Mouse (Mus musculus): Measurements from ENCODE around the gene Lbx2. TPM values are rescaled to one million over a fixed set of nuclear protein-coding genes. Genes with fewer than 3 reads are reported as not detected.

Gene Lbx2
- polyA plus RNA-seq, 1 experiment from 2014 or later, result 0.73 TPM

DNA sequence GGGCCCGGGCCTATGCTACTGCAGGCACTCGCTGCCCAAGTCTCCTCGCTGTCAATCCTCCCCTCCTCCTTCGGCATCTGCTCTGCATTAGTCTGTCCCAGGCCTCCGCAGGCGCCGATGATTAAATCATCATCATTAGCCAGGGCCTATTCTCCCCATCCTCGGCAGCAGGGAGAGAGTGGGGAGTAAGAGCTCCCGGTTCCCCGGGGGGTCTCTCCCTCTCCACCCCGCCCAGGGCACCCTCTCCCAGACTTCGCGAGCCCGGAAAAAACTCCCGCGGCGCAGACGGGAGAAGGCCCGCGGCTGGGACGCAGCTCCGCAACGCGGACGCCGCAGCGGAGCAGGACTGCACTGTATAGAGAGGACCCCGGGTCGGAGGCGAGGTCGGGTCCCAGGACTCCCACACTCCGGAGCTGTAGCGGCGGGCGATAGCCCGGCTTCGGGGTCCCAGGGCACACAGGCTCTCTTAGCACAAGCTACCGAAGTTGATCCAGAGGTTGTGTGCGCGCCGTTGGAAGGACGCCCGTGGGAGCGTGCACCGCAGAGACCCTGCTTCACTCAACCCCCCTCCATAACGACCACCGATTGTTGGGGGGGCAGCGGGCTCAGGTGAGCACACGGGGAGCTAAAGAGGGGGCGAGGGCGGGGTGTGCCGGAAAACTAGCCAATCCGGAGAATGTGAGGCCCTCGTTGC is 8.4 kb upstream of the Lbx2 start, which contains the start of gene Pcgf1:
TSS of gene Pcgf1 (plus strand) at position 240 of the 694 bp plus-strand sequence.
- H3K4me2 ChIP-seq (ENCODE audit: low read depth, low read length), result peak within 1 kb of the TSS; percentile 75
- H3K9ac ChIP-seq (replicated peaks; ENCODE audit: low read length), result peak within 1 kb of the TSS; percentile 63
- H3K9me3 ChIP-seq (replicated peaks; ENCODE audit: control insufficient read depth, low read length), result no peaks in the 10 kb centered on the region
- H3K27me3 ChIP-seq (ENCODE audit: control insufficient read depth, insufficient read depth, low read length), result peaks cover 14% of the 10 kb centered on the region
- peak within 1 kb of the TSS; percentile 71 for H3K27ac ChIP-seq (replicated peaks; ENCODE audit: low read depth, low read length)
- H3K4me1 ChIP-seq (ENCODE audit: control insufficient read depth, insufficient read depth, low read length), result no peaks in the 10 kb centered on the region
- H3K36me3 ChIP-seq (replicated peaks; ENCODE audit: control insufficient read depth, insufficient read depth, low read depth, low read length), result no peaks in the 10 kb centered on the region
- under 1% methylated on average over 54 of the region's 54 CpGs for WGBS
- peak; percentile 84 for ATAC-seq (replicated peaks; ENCODE audit: insufficient number of reproducible peaks, low FRiP score, low TSS enrichment, low read depth)
- DNase-seq (ENCODE audit: low spot score), result peak; percentile 100
- H3K4me3 ChIP-seq (ENCODE audit: low read depth, low read length), result peak within 1 kb of the TSS; percentile 45

DNA sequence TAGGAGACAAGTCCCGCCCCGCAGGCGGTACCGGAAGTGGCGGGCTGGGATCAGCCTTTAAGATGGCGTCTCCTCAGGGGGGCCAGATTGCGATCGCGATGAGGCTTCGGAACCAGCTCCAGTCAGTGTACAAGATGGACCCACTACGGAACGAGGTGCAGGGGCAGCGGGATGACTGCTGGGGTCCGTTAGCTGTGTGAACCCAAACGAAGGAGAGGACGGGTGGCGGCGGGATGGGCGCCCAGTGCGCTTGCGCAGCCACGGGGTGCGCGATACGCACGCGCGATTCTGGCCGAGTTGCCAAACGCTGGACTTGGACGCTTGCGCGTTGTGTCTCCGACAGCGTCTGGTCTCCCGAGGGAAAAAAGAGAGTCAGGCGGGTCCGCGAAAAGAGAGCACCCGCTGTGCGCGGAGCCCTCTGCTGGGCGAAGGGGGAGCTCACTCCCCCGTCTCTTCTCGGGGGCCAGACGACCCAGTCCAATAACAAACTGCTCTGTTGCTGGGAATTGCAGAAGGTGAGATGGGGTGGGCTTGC is 7.8 kb upstream of the Lbx2 start:
- peak overlapping the region; percentile 71 for H3K27ac ChIP-seq (replicated peaks; ENCODE audit: low read depth, low read length)

DNA sequence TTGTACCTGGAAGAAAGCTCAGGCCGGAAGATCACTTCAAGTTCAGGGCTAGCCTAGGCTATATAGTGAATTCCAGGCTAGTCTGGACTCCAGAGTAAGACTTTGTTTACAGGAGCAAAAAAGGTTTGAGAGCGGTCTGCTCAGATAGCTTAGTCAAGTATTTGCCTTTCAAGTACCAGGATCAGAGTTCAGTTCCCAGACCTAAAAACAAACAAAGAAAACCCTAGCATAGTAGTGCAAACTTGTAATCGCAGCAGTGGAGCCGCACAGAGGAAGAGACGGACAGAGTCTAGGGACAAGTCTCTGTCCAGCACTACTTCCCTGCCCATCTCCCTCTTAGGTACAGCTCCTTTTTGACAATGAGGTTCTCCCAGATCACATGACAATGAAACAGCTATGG is 6.0 kb upstream of the Lbx2 start:
- no peak for DNase-seq (ENCODE audit: low spot score)
- WGBS, result 94% methylated on average over 5 of the region's 5 CpGs

More for the DNA sequence above, 7.8 kb upstream of the Lbx2 start:
- no peaks in the 10 kb centered on the region for H3K36me3 ChIP-seq (replicated peaks; ENCODE audit: control insufficient read depth, insufficient read depth, low read depth, low read length)
- H3K9ac ChIP-seq (replicated peaks; ENCODE audit: low read length), result peak overlapping the region; percentile 63
- DNase-seq (ENCODE audit: low spot score) (peak; percentile 93), ATAC-seq (replicated peaks; ENCODE audit: insufficient number of reproducible peaks, low FRiP score, low TSS enrichment, low read depth) (peak; percentile 82)
- peaks cover 18% of the 10 kb centered on the region for H3K27me3 ChIP-seq (ENCODE audit: control insufficient read depth, insufficient read depth, low read length)
- no peaks in the 10 kb centered on the region for H3K9me3 ChIP-seq (replicated peaks; ENCODE audit: control insufficient read depth, low read length)
- WGBS, result 0% methylated on average over 38 of the region's 46 CpGs
- H3K4me1 ChIP-seq (ENCODE audit: control insufficient read depth, insufficient read depth, low read length), result no peaks in the 10 kb centered on the region
- peak overlapping the region; percentile 65 for H3K4me2 ChIP-seq (ENCODE audit: low read depth, low read length)
- peak overlapping the region; percentile 45 for H3K4me3 ChIP-seq (ENCODE audit: low read depth, low read length)

DNA sequence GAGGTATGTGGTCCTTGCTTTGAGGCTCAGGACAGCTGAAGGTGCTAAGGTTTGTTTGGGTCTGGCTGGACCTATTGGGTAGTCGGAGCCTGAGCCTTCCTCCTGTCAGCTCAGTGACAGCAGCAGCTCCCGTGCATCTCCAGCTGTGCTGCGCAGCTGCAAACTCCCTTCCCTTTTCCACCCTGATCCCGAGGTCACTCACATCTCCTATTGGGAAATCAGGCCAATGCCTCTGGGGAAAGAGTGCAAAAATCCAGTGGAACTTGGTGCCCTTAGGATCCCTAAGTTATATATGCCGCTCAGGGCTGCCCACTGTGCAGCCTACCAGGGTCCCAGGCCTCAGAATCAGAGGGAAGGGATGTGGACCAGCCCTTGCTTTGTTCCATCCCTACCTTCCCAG is 2.7 kb upstream of the Lbx2 start:
- peaks cover 8% of the 10 kb centered on the region for H3K4me1 ChIP-seq (ENCODE audit: control insufficient read depth, insufficient read depth, low read length)
- no peak overlapping the region for H3K4me3 ChIP-seq (ENCODE audit: low read depth, low read length)
- DNase-seq (ENCODE audit: low spot score), result no peak
- peak overlapping the region; percentile 13 for H3K9ac ChIP-seq (replicated peaks; ENCODE audit: low read length)
- H3K36me3 ChIP-seq (replicated peaks; ENCODE audit: control insufficient read depth, insufficient read depth, low read depth, low read length), result no peaks in the 10 kb centered on the region
- H3K9me3 ChIP-seq (replicated peaks; ENCODE audit: control insufficient read depth, low read length), result no peaks in the 10 kb centered on the region
- H3K27ac ChIP-seq (replicated peaks; ENCODE audit: low read depth, low read length), result peak overlapping the region; percentile 35; the same call in 1 of the 2 replicates
- peaks cover 57% of the 10 kb centered on the region for H3K27me3 ChIP-seq (ENCODE audit: control insufficient read depth, insufficient read depth, low read length)
- H3K4me2 ChIP-seq (ENCODE audit: low read depth, low read length), result no peak overlapping the region; the same call in 1 of the 2 replicates
- ATAC-seq (replicated peaks; ENCODE audit: insufficient number of reproducible peaks, low FRiP score, low TSS enrichment, low read depth), result no peak
- WGBS, result 6% methylated on average over 5 of the region's 5 CpGs

More for the DNA sequence above, 6.0 kb upstream of the Lbx2 start:
- no peak overlapping the region for H3K4me2 ChIP-seq (ENCODE audit: low read depth, low read length)
- no peak overlapping the region for H3K9ac ChIP-seq (replicated peaks; ENCODE audit: low read length)
- H3K9me3 ChIP-seq (replicated peaks; ENCODE audit: control insufficient read depth, low read length), result no peaks in the 10 kb centered on the region
- H3K27me3 ChIP-seq (ENCODE audit: control insufficient read depth, insufficient read depth, low read length), result peaks cover 26% of the 10 kb centered on the region
- no peak overlapping the region for H3K27ac ChIP-seq (replicated peaks; ENCODE audit: low read depth, low read length)
- ATAC-seq (replicated peaks; ENCODE audit: insufficient number of reproducible peaks, low FRiP score, low TSS enrichment, low read depth), result no peak
- no peak overlapping the region for H3K4me3 ChIP-seq (ENCODE audit: low read depth, low read length)
- H3K4me1 ChIP-seq (ENCODE audit: control insufficient read depth, insufficient read depth, low read length), result peaks cover 8% of the 10 kb centered on the region
- H3K36me3 ChIP-seq (replicated peaks; ENCODE audit: control insufficient read depth, insufficient read depth, low read depth, low read length), result no peaks in the 10 kb centered on the region

DNA sequence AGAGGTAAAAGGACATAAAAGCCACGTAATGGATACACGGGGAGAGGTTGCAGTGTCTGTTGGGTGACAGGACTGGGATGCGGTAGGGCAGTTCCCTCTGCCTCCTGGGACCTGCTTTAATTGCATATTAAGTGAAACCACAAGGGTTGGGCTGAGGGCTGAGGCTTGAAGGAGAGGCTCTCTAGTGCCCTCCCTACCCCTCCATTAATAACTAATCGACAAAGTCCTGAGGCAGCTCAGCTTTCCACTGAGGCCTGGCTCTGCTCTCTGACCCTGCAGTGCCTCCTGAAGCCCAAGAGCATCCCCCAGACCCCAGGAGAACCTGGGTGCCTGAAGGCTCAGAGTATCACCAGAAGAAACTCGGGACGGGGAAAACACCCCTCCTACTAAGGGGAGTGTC is 1.7 kb upstream of the Lbx2 start:
- no peak for DNase-seq (ENCODE audit: low spot score)
- H3K4me2 ChIP-seq (ENCODE audit: low read depth, low read length), result no peak overlapping the region
- no peaks in the 10 kb centered on the region for H3K9me3 ChIP-seq (replicated peaks; ENCODE audit: control insufficient read depth, low read length)
- peaks cover 8% of the 10 kb centered on the region for H3K4me1 ChIP-seq (ENCODE audit: control insufficient read depth, insufficient read depth, low read length)
- H3K9ac ChIP-seq (replicated peaks; ENCODE audit: low read length), result no peak overlapping the region
- no peak overlapping the region for H3K4me3 ChIP-seq (ENCODE audit: low read depth, low read length)
- H3K27ac ChIP-seq (replicated peaks; ENCODE audit: low read depth, low read length), result no peak overlapping the region
- 4% methylated on average over 6 of the region's 6 CpGs for WGBS
- H3K36me3 ChIP-seq (replicated peaks; ENCODE audit: control insufficient read depth, insufficient read depth, low read depth, low read length), result no peaks in the 10 kb centered on the region
- peaks cover 62% of the 10 kb centered on the region for H3K27me3 ChIP-seq (ENCODE audit: control insufficient read depth, insufficient read depth, low read length)
- ATAC-seq (replicated peaks; ENCODE audit: insufficient number of reproducible peaks, low FRiP score, low TSS enrichment, low read depth), result 0 out of 2 replicates have a peak, but pooled peaks have one; percentile 5

DNA sequence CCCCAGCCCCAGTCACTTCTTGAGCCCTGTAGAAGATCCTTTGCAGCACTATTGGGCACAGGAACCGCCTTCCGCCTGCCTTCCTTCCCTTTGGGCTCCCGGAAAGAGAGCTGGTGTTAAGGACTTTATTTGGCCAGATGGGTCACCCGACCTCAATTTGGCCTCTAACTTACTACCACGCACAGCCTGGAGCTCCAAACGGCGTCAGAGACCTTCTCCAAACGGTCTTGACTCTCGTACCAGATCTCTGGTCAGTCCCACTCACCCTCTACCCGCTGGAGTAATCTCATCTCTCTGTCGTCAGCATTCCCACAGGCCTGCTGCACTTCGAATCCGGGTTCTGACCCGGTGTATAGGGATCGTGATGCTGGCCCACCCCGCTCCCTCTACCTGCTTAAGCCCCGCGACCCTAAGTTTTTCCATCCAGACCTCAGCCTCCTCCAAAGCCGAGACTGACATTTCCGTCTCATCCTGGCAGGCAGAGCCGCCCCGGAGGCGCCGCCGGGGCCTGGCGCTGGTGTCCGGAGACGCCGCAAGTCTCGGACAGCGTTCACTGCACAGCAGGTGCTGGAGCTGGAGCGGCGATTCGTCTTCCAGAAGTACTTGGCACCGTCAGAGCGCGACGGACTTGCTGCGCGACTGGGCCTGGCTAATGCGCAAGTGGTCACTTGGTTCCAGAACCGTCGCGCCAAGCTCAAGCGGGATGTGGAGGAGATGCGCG is 1.2 kb downstream of the Lbx2 start:
- peaks cover 71% of the 10 kb centered on the region for H3K27me3 ChIP-seq (ENCODE audit: control insufficient read depth, insufficient read depth, low read length)

DNA sequence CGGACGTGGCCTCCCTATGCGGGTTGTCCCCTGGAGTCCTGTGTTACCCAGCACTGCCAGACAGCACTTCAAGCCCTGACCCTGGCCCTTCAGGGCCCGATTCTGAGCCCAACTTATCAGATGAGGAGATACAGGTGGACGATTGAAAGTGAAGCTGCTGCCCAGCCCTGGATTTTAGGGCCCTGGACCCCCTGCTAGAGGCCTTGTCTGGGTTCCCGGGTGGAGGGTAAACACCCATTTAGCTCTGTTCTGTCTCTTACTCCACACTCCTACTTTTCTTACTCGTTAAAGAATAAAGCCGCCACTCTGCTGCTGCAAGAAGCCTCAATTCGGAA is 1.7 kb downstream of the Lbx2 start:
- H3K9me3 ChIP-seq (replicated peaks; ENCODE audit: control insufficient read depth, low read length), result no peaks in the 10 kb centered on the region
- no peak overlapping the region for H3K27ac ChIP-seq (replicated peaks; ENCODE audit: low read depth, low read length)
- ATAC-seq (replicated peaks; ENCODE audit: insufficient number of reproducible peaks, low FRiP score, low TSS enrichment, low read depth) (no peak), DNase-seq (ENCODE audit: low spot score) (no peak)
- H3K36me3 ChIP-seq (replicated peaks; ENCODE audit: control insufficient read depth, insufficient read depth, low read depth, low read length), result no peaks in the 10 kb centered on the region
- H3K9ac ChIP-seq (replicated peaks; ENCODE audit: low read length), result no peak overlapping the region; the same call in 1 of the 2 replicates
- peaks cover 8% of the 10 kb centered on the region for H3K4me1 ChIP-seq (ENCODE audit: control insufficient read depth, insufficient read depth, low read length)
- WGBS, result 6% methylated on average over 9 of the region's 9 CpGs
- H3K27me3 ChIP-seq (ENCODE audit: control insufficient read depth, insufficient read depth, low read length), result peaks cover 67% of the 10 kb centered on the region
- no peak overlapping the region for H3K4me3 ChIP-seq (ENCODE audit: low read depth, low read length)
- peak overlapping the region; percentile 27 for H3K4me2 ChIP-seq (ENCODE audit: low read depth, low read length)

More for the DNA sequence above, 1.2 kb downstream of the Lbx2 start:
- 1% methylated on average over 47 of the region's 47 CpGs for WGBS
- H3K9me3 ChIP-seq (replicated peaks; ENCODE audit: control insufficient read depth, low read length), result no peaks in the 10 kb centered on the region
- peaks cover 8% of the 10 kb centered on the region for H3K4me1 ChIP-seq (ENCODE audit: control insufficient read depth, insufficient read depth, low read length)
- peak overlapping the region; percentile 27 for H3K4me2 ChIP-seq (ENCODE audit: low read depth, low read length)
- no peak overlapping the region; the same call in 1 of the 2 replicates for H3K9ac ChIP-seq (replicated peaks; ENCODE audit: low read length)
- H3K4me3 ChIP-seq (ENCODE audit: low read depth, low read length), result peak overlapping the region; percentile 21
- no peak overlapping the region for H3K27ac ChIP-seq (replicated peaks; ENCODE audit: low read depth, low read length)
- no peak for ATAC-seq (replicated peaks; ENCODE audit: insufficient number of reproducible peaks, low FRiP score, low TSS enrichment, low read depth)
- no peak for DNase-seq (ENCODE audit: low spot score)
- H3K36me3 ChIP-seq (replicated peaks; ENCODE audit: control insufficient read depth, insufficient read depth, low read depth, low read length), result no peaks in the 10 kb centered on the region
